Mouse (Mus musculus) neural tube, embryonic 11.5 days (tissue): ENCODE measurements around the gene Pank1. TPM values are rescaled to one million over a fixed set of nuclear protein-coding genes. Genes with fewer than 3 reads are reported as not detected.

Experiments used
- ATAC-seq: fragments of 200-750 bp; cut with Nextera tagmentation; 2 replicates; pipeline ENCODE4 v1.8.0; 2017; ENCODE audit warnings: moderate number of reproducible peaks, mild to moderate bottlenecking, moderate TSS enrichment, moderate library complexity; ENCODE audit not compliant: insufficient read depth, low FRiP score, low TSS enrichment
- DNase-seq: peaks from one replicate; pipeline ENCODE4 v3.0.0-alpha.2; 2015; ENCODE audit warnings: low spot score
- H3K27ac ChIP-seq: fragments of 300-500 bp; sonication (generic); 2 replicates; pipeline ENCODE4 v1.5.1; 2014; ENCODE audit warnings: low read depth, mild to moderate bottlenecking, low read length
- H3K27me3 ChIP-seq: fragments of 300-500 bp; sonication (generic); 2 replicates; pipeline ENCODE4 v1.6.1; 2014; ENCODE audit warnings: mild to moderate bottlenecking, low read length, mixed read lengths; ENCODE audit not compliant: control insufficient read depth, insufficient read depth
- H3K36me3 ChIP-seq: fragments of 300-500 bp; sonication (generic); 2 replicates; pipeline ENCODE4 v1.6.1; 2014; ENCODE audit warnings: mild to moderate bottlenecking, low read length, moderate library complexity, mixed read lengths; ENCODE audit not compliant: control insufficient read depth, insufficient read depth
- H3K4me1 ChIP-seq: fragments of 300-500 bp; sonication (generic); 2 replicates; pipeline ENCODE4 v1.6.1; 2014; ENCODE audit warnings: low read length, mixed read lengths; ENCODE audit not compliant: control insufficient read depth, insufficient read depth
- H3K4me2 ChIP-seq: fragments of 300-500 bp; sonication (generic); 2 replicates; pipeline ENCODE4 v1.6.1; 2014; ENCODE audit warnings: low read depth, mild to moderate bottlenecking, moderate library complexity
- H3K4me3 ChIP-seq: fragments of 300-500 bp; sonication (generic); 2 replicates; pipeline ENCODE4 v1.5.1; 2014; ENCODE audit warnings: low read depth, low read length
- H3K9ac ChIP-seq: fragments of 300-500 bp; sonication (generic); 2 replicates; pipeline ENCODE4 v1.6.1; 2014; ENCODE audit warnings: mild to moderate bottlenecking, low read length
- H3K9me3 ChIP-seq: fragments of 300-500 bp; sonication (generic); 2 replicates; pipeline ENCODE4 v1.6.1; 2016; ENCODE audit warnings: low read length; ENCODE audit not compliant: control insufficient read depth
- whole genome bisulfite sequencing: fragments of 180-500 bp; shearing (Covaris S2); extraction: QIAGEN DNeasy Blood & Tissue Kit; methylation state at CpG from one replicate; pipeline ENCODE4 v1.1.7; 2014; 5-methylcytosine and 5-hydroxymethylcytosine counted together
- polyA plus RNA-seq: library from polyadenylated mRNA; unstranded; fragments of >200 nt; fragmentation: Nextera tagmentation; extraction: Ambion mirVana; gene quantifications from 2 replicates; pipeline ENCODE4 v1.2.1, GENCODE M21; 2014

Gene Pank1
- polyA plus RNA-seq, 1 experiment from 2014 or later: 9.4 TPM

DNA sequence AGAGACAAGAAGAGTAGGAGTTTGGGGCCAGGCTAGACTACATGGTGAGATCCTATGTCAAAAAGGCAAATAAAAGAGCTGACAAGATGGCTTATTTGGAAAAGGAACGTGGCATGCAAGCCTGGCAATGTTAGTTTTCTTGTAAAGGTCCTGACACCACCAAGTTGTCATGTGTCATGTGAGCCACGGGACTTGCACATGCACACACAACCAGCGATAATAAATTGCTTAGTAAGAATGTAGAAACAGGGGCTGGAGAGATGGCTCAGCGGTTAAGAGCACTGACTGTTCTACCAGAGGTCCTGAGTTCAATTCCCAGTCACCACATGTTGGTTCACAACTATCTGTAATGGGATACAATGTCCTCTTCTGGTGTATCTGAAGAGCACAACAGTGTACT, 7.1 kb upstream of the Pank1 start:
- Histone ChIP-seq H3K9ac (no peak overlapping the region), H3K4me2 (no peak overlapping the region), H3K27me3 (no peaks in the 10 kb centered on the region), H3K9me3 (no peaks in the 10 kb centered on the region), H3K4me1 (no peaks in the 10 kb centered on the region), H3K36me3 (no peaks in the 10 kb centered on the region), H3K4me3 (no peak overlapping the region), H3K27ac (no peak overlapping the region)
- DNase-seq (no peak), ATAC-seq (no peak)
- 85% methylated on average over 4 of the region's 4 CpGs for WGBS

DNA sequence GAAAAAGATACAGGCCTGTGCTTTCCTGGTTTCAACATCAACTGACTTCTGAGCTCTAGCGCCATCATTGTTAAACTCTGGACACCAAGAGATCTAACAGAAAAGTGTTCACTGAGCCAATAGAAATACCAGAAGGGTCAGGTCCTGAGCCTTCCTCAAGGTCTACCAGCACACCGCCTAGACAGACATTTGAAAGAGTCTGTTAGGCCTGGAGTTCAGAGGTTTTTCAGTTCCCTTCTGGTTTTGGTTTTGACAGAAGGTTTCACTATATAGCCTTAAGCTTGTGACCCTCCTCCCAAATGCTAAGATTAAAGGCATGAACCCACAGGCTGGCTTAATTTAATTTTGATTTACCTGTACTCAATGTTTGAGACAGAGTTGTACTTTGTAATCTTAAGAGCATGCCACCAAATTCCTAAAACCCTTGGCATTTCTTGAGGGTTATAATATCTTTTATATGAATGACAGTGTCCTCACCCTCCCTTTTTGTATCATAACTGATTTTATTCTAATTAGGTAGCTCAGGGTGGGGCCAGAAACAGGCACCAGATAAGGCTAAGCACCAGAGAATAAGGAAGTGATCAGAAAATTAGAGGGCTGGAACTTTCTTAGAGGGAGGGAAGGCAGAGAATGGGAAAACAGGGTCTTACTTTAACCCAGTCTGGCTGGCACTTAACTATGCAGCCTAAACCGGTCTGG, 4.4 kb upstream of the Pank1 start:
- Histone ChIP-seq H3K9ac (no peak overlapping the region), H3K4me2 (no peak overlapping the region), H3K27ac (no peak overlapping the region), H3K9me3 (no peaks in the 10 kb centered on the region), H3K4me3 (no peak overlapping the region), H3K36me3 (no peaks in the 10 kb centered on the region), H3K4me1 (peaks cover 3% of the 10 kb centered on the region; the same call in 1 of the 2 replicates), H3K27me3 (no peaks in the 10 kb centered on the region)
- 91% methylated on average over 3 of the region's 3 CpGs for WGBS
- no peak for ATAC-seq
- DNase-seq: no peak

DNA sequence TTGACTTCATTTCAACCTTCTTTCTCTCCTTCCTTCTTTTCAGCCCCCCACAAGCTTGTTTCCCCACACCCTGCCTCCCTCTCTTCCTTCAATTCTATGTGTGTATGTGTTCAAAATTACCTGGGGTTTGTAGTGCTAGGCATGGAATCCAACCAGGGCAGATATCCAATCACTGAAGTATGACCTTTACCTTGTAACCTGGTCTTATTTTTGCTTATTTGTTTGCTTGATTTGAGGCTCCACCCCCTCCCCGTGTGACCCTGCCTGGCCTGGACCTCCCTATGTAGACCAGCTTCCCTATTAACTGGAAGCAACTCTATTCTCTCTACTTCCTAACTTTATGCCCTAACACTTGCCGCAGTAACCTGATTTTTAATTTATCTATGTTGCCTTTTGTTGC, 3.2 kb upstream of the Pank1 start:
- no peak overlapping the region for H3K4me3 ChIP-seq
- no peak overlapping the region for H3K27ac ChIP-seq
- H3K9ac ChIP-seq: no peak overlapping the region
- H3K4me2 ChIP-seq: no peak overlapping the region
- no peak for ATAC-seq
- no peaks in the 10 kb centered on the region for H3K9me3 ChIP-seq
- WGBS: 78% methylated on average over 2 of the region's 2 CpGs
- no peaks in the 10 kb centered on the region for H3K27me3 ChIP-seq
- H3K36me3 ChIP-seq: no peaks in the 10 kb centered on the region
- DNase-seq: no peak
- peaks cover 6% of the 10 kb centered on the region for H3K4me1 ChIP-seq

DNA sequence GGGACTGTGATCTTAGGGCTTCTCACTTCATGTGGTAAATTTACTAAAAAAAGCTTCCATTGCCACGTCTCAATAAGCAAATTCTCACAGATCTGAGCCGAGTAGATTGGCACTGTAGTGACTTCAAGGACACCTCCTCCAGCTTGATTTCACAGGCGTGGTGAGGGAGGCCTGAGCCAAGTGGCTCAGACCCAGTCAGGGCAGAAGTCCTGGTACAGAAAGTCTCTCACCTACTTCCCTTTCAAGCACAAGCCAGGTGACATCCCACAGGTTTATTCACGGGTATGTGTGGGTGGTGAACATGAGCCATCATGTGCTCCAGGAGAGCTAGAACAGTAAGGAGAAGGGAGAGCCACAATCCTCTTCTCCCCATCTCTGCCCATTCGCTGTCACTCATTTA, 1.9 kb upstream of the Pank1 start:
- H3K27ac ChIP-seq: no peak overlapping the region
- no peak overlapping the region for H3K9ac ChIP-seq
- DNase-seq: no peak
- 77% methylated on average over 5 of the region's 5 CpGs for WGBS
- H3K9me3 ChIP-seq: no peaks in the 10 kb centered on the region
- ATAC-seq: no peak
- H3K36me3 ChIP-seq: no peaks in the 10 kb centered on the region
- no peaks in the 10 kb centered on the region for H3K27me3 ChIP-seq
- H3K4me1 ChIP-seq: peaks cover 6% of the 10 kb centered on the region
- no peak overlapping the region for H3K4me2 ChIP-seq
- no peak overlapping the region for H3K4me3 ChIP-seq

DNA sequence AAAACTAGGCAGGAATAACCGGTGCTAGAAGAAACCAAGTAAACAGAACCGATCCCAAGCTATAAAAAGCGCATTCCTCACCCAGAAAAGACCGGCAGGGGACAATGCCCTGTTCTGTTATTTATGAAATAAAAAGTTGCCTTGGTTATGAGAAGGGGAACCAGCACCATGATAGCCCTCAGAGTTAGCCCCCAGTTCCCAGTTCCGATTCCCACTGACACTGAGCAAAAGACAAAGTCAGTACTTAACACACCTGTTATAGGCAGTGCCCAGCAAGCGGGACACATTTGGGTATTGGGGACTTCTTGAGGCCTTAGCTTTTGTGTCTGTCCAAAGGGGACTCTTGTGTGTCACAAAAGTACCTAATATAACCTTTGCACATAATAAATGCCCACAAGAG, 369 bp upstream of the Pank1 start:
- Histone ChIP-seq H3K27me3 (no peaks in the 10 kb centered on the region), H3K9ac (peak overlapping the region; percentile 96), H3K4me3 (peak overlapping the region; percentile 89), H3K4me1 (peaks cover 6% of the 10 kb centered on the region), H3K9me3 (no peaks in the 10 kb centered on the region), H3K4me2 (peak overlapping the region; percentile 80), H3K36me3 (no peaks in the 10 kb centered on the region), H3K27ac (no peak overlapping the region)
- no peak for DNase-seq
- WGBS: 25% methylated on average over 6 of the region's 6 CpGs
- ATAC-seq: no peak

DNA sequence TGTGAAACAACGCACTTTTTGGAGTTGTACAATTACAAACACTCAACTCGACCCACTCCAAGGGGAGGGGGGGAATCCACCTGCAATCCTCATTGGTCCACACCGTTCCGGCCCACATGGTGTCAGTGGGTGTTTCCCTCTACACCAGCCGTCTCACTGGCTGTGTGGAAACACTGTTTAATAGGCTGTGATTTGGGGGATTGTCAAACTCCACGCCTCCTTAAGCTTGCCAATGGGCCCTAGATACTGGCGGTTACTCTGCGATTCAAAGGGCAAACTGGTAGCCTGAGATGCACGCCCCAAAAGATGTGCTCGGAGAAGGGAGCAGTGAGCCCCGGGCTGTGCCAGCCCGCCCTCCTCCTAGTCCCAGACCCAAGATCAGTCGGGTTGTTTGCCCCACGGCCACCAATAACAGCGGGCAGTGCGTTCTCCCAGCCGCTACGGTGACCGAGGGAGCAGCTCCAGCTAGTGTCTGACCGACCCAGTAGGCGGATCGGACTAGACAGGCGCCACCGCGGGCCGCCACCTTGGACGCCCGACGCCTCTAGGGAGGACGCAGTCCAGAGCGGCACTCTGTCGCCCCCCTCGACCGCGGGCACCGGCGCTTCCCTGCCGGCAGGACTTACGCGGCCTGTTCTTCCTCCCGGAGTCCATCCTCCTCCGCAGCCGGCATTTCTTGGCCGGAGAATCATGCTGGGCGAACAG, 1.2 kb downstream of the Pank1 start:
- Histone ChIP-seq H3K4me3 (peak overlapping the region; percentile 89), H3K9me3 (no peaks in the 10 kb centered on the region), H3K4me2 (peak overlapping the region; percentile 80), H3K27ac (peak overlapping the region; percentile 97), H3K27me3 (no peaks in the 10 kb centered on the region), H3K9ac (peak overlapping the region; percentile 96), H3K36me3 (no peaks in the 10 kb centered on the region), H3K4me1 (peaks cover 6% of the 10 kb centered on the region)
- ATAC-seq: peak; percentile 93
- under 1% methylated on average over 38 of the region's 45 CpGs for WGBS
- peak; percentile 85 for DNase-seq

DNA sequence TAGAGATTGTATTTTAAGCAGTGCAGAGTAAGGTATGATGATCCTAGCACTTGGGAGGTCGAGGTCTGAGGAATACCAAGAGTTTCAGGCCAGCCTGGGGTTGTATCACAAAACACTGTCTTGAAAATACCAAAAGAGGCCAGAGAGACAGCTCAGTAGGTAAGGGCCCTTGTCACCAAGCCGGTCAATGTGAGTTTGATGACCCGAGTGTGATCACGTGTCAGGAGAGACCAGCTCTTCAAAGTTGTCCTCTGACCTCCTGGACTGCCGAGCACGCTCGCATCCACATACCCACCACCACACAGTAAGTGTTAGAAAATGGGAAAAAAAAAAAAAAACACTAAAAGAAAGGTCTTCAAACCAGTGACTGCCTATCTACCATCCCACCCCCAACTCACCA, 2.6 kb downstream of the Pank1 start:
- Histone ChIP-seq H3K27me3 (no peaks in the 10 kb centered on the region), H3K9ac (no peak overlapping the region), H3K36me3 (no peaks in the 10 kb centered on the region), H3K27ac (no peak overlapping the region), H3K9me3 (no peaks in the 10 kb centered on the region), H3K4me1 (peaks cover 6% of the 10 kb centered on the region), H3K4me2 (no peak overlapping the region), H3K4me3 (no peak overlapping the region)
- ATAC-seq (no peak), DNase-seq (no peak)
- 80% methylated on average over 7 of the region's 7 CpGs for WGBS

DNA sequence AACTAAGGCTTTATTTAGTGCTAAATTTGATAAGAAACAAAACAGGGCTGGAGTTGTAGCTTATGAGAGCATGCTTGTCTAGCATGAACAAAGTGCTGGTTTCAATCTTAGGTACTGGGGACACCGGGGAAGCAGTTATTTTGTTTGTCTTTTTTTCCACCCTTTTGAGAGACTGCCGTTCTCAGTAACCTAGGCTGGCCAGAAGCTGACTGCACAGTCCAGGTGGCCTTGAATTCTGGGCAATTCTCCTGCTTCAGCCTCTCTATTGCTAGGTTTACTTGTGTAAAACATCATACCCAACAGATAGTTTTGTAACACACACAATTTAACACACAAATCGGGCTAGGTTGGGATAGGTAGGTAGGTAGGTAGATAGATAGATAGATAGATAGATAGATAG, 9.9 kb downstream of the Pank1 start:
- H3K36me3 ChIP-seq: no peaks in the 10 kb centered on the region
- H3K4me3 ChIP-seq: no peak overlapping the region
- 89% methylated on average over 3 of the region's 3 CpGs for WGBS
- no peak for ATAC-seq
- H3K27ac ChIP-seq: no peak overlapping the region
- no peaks in the 10 kb centered on the region for H3K27me3 ChIP-seq
- no peaks in the 10 kb centered on the region for H3K9me3 ChIP-seq
- DNase-seq: no peak
- no peaks in the 10 kb centered on the region for H3K4me1 ChIP-seq
- no peak overlapping the region for H3K4me2 ChIP-seq
- no peak overlapping the region for H3K9ac ChIP-seq
